Mouse (Mus musculus): ENCODE data around the gene Rfxap.

DNA sequence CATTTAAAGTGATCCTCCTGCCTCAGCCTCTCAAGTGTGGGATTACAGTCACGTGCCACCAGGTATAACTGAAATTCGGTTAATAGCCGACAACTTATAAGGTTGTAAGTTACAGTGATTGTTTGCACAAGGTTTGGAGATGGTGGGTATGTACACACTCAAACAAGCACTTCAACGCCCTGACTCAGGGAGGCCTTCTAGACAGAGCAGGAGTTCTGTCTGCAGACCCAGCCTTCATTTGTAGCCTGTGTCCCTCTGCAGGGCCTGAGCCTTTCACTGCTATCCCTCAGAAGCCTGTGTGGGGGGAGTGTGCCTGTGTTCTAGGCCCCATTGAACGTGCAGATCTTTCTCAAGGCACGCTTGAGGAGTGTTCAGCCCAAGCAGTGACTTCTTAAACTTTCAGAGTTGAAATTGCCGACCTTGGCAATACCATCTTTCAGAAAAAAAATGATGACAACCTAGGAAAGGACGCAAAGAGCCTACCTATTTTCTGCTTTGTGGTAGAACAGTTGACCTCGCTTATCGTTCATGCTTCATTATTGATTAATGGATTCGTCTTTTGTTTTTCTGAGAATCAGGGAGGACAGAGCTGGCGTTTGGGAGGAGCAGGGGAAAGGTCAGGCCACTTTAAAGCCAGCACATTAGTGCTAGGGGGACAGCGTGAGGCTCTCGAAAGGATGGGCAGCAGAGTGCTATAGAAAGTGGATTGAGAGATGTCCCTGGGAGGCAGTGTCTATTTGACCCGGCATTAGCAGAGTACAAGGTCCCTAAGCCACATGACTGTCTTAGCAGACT is 47.1 kb downstream of the Rfxap start:
- no peak for TF ChIP-seq POLR2A (IDR thresholded peaks at IDR 0.05; ENCODE audit: borderline replicate concordance, control insufficient read depth, low read depth, low read length)
- no peak for TF ChIP-seq CTCF (IDR thresholded peaks at IDR 0.05; ENCODE audit: control insufficient read depth, insufficient read depth, low read length)

Data from bone marrow, adult 2 months (tissue).